Mouse (Mus musculus) hematopoietic stem cell, adult 5-6 weeks (primary cell): ENCODE results near the gene Ccdc125. TPM values are rescaled to one million over a fixed set of nuclear protein-coding genes. Genes with fewer than 3 reads are reported as not detected.

Source experiments
- ATAC-seq, 2 experiments: fragments of 125-278 bp in 1 of 2; replicated peaks in 1 of 2; 2 replicates each; pipeline ENCODE4 v1.8.0; 2016 to 2017; ENCODE audit warnings: inconsistent platforms in 2 of 2, mild to moderate bottlenecking in 2 of 2, moderate number of reproducible peaks in 2 of 2, low read depth in 1 of 2, moderate TSS enrichment in 1 of 2; ENCODE audit not compliant: low FRiP score in 2 of 2, poor library complexity in 2 of 2, severe bottlenecking in 2 of 2, insufficient read depth in 1 of 2, low TSS enrichment in 1 of 2
- total RNA-seq: library from RNA; stranded (forward); fragments of 172-1452, 232-1000 nt; gene quantifications from 2 replicates; pipeline ENCODE4 v1.2.3, GENCODE M21; 2017

Ccdc125 gene
- total RNA-seq, 1 experiment from 2014 or later: 23.6 TPM

- ATAC-seq: no peak
These were observed 76.6 kb downstream of the Ccdc125 start for GRCm38 (mm10) chr13:100746090-100746489.

Other genes with a start within 250 kb of the Ccdc125 start
- not detected in 2 replicates for gene Naip1, start 216.8 kb upstream of the Ccdc125 start, total RNA-seq
- gene Gtf2h2, start 177.1 kb upstream of the Ccdc125 start, total RNA-seq: 53.4 and 84.6 TPM in 2 replicates
- gene Ocln, start 117.0 kb upstream of the Ccdc125 start, total RNA-seq: 0.50 and 1.2 TPM in 2 replicates
- 3.9 and 5.7 TPM in 2 replicates for gene Marveld2, start 52.7 kb upstream of the Ccdc125 start, total RNA-seq
- gene Ak6, start 18.7 kb upstream of the Ccdc125 start, total RNA-seq: 233 and 241 TPM in 2 replicates
- gene Rad17, start 18.7 kb upstream of the Ccdc125 start, total RNA-seq: 37.1 and 39.2 TPM in 2 replicates
- gene Taf9, start 18.1 kb upstream of the Ccdc125 start, total RNA-seq: 13.8 and 18.1 TPM in 2 replicates
- gene Cdk7, start 61.2 kb downstream of the Ccdc125 start, total RNA-seq: 33.2 and 43.1 TPM in 2 replicates
- gene Mrps36, start 74.9 kb downstream of the Ccdc125 start, total RNA-seq: 49.6 and 56.6 TPM in 2 replicates
- 39.1 and 45.4 TPM in 2 replicates for gene Cenph, start 106.2 kb downstream of the Ccdc125 start, total RNA-seq
- 91.3 and 108 TPM in 2 replicates for gene Ccnb1, start 116.9 kb downstream of the Ccdc125 start, total RNA-seq
- gene Slc30a5, start 163.7 kb downstream of the Ccdc125 start, total RNA-seq: 83.7 and 107 TPM in 2 replicates